Mouse (Mus musculus) E14TG2a.4 (cell line): ENCODE results near the gene Abca3.

Source experiments
- H3K27me3 ChIP-seq: 2 replicates; pipeline ENCODE4 v1.6.1; 2014; ENCODE audit warnings: low read length, control low read depth; ENCODE audit not compliant: insufficient read depth
- H3K36me3 ChIP-seq: 2 replicates; pipeline ENCODE4 v1.6.1; 2014; ENCODE audit warnings: low read length, control low read depth; ENCODE audit not compliant: insufficient read depth
- H3K4me1 ChIP-seq: replicated peaks from 2 replicates; pipeline ENCODE4 v1.6.1; 2014; ENCODE audit warnings: low read depth, low read length, control low read depth
- H3K4me3 ChIP-seq: replicated peaks from 2 replicates; pipeline ENCODE4 v1.5.1; 2014; ENCODE audit warnings: mild to moderate bottlenecking, low read length
- H3K9me3 ChIP-seq: 2 replicates; pipeline ENCODE4 v1.6.1; 2014; ENCODE audit warnings: low read length, control low read depth
- CTCF ChIP-seq: conservative IDR thresholded peaks from 2 replicates; pipeline ENCODE4 v1.5.1; 2014; ENCODE audit warnings: low read length
- NANOG ChIP-seq: IDR thresholded peaks from 2 replicates; pipeline ENCODE4 v1.6.1; 2014; ENCODE audit warnings: borderline replicate concordance, low read length, mixed read lengths
- POU5F1 ChIP-seq: IDR thresholded peaks from 2 replicates; pipeline ENCODE4 v1.6.1; 2014; ENCODE audit warnings: low read length, borderline replicate concordance

The Abca3 gene

GRCm38 (mm10) chr17:24350926-24351759, 607 bp upstream of the Abca3 start, which contains the start of gene Abca17:
TSS of gene Abca17 (minus strand) at chr17:24351068.
- peaks cover 12% of the 10 kb centered on the region for H3K9me3 ChIP-seq
- TF ChIP-seq POU5F1 = no peak
- no peak for TF ChIP-seq NANOG
- TF ChIP-seq CTCF = no peak
- H3K4me3 ChIP-seq = peak within 1 kb of the TSS; percentile 88
- H3K36me3 ChIP-seq = no peaks in the 10 kb centered on the region
- peaks cover 17% of the 10 kb centered on the region for H3K4me1 ChIP-seq
- peaks cover 40% of the 10 kb centered on the region for H3K27me3 ChIP-seq

- peaks cover 17% of the 10 kb centered on the region for H3K4me1 ChIP-seq
- no peaks in the 10 kb centered on the region for H3K36me3 ChIP-seq
- TF ChIP-seq CTCF (no peak), POU5F1 (no peak), NANOG (no peak)
- peaks cover 12% of the 10 kb centered on the region for H3K9me3 ChIP-seq
- peak overlapping the region; percentile 88 for H3K4me3 ChIP-seq
- peaks cover 40% of the 10 kb centered on the region for H3K27me3 ChIP-seq
Measured at GRCm38 (mm10) chr17:24352370-24353194, 832 bp downstream of the Abca3 start.

- peaks cover 12% of the 10 kb centered on the region for H3K9me3 ChIP-seq
- H3K4me1 ChIP-seq = peaks cover 17% of the 10 kb centered on the region
- TF ChIP-seq POU5F1 (no peak), CTCF (no peak), NANOG (no peak)
- H3K4me3 ChIP-seq = no peak overlapping the region
- peaks cover 40% of the 10 kb centered on the region for H3K27me3 ChIP-seq
- no peaks in the 10 kb centered on the region for H3K36me3 ChIP-seq
Measured at GRCm38 (mm10) chr17:24353960-24354359, 2.2 kb downstream of the Abca3 start.

DNA sequence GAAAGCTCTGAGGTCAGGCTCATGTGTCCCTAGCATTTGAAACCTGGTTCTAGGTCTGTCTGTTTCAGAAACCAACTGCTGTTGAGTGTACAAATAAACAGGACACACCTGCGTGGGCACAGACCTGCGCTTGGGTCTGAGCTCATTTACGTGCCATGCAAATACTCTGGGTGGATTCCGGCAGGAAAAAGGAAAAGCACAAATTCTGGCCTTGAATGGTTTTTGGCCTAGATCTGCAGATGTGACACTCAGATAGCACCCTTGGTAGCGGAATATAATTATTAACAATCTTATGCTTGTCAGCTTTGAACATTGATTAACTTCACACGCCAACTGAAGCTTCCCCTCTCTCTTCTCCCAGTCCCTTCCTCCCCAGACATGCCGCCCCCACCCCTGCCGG, 3.5 kb downstream of the Abca3 start:
- no peak overlapping the region for H3K4me3 ChIP-seq
- peaks cover 40% of the 10 kb centered on the region for H3K27me3 ChIP-seq
- H3K9me3 ChIP-seq = peaks cover 12% of the 10 kb centered on the region
- H3K36me3 ChIP-seq = no peaks in the 10 kb centered on the region
- peaks cover 17% of the 10 kb centered on the region for H3K4me1 ChIP-seq
- TF ChIP-seq POU5F1 (no peak), NANOG (no peak), CTCF (no peak)

- TF ChIP-seq POU5F1 (no peak), CTCF (no peak), NANOG (no peak)
- no peaks in the 10 kb centered on the region for H3K36me3 ChIP-seq
Measured at GRCm38 (mm10) chr17:24359006-24359405, 7.3 kb downstream of the Abca3 start.

GRCm38 (mm10) chr17:24359903-24360302, 8.2 kb downstream of the Abca3 start:
- Histone ChIP-seq H3K4me3 (no peak overlapping the region), H3K27me3 (no peaks in the 10 kb centered on the region), H3K4me1 (peaks cover 6% of the 10 kb centered on the region), H3K36me3 (no peaks in the 10 kb centered on the region), H3K9me3 (no peaks in the 10 kb centered on the region)
- TF ChIP-seq POU5F1 = no peak
- TF ChIP-seq CTCF = no peak
- TF ChIP-seq NANOG = no peak

More at GRCm38 (mm10) chr17:24359006-24359405, 7.3 kb downstream of the Abca3 start:
- Histone ChIP-seq H3K9me3 (no peaks in the 10 kb centered on the region), H3K4me1 (peaks cover 6% of the 10 kb centered on the region), H3K4me3 (no peak overlapping the region), H3K27me3 (peaks cover 6% of the 10 kb centered on the region)

DNA sequence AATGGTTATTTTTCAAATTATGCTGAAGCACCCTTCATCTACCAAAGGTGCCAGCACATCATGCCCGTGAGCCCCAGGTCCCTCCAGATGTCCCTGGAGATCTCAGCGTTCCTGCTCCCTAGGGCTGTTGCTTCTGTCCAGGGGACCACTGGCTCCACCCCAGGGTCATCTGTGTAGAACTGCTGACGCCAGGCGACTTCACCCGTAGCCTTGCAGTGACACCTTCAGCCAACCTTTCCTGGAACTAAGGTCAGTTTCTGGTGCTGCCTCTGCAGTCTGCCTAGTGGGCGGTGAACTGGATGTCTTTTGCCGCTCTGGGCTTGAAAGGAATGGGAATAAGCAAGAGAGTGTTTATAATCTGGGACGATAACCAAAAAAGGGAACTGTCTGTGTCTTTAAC, 9.1 kb downstream of the Abca3 start:
- TF ChIP-seq POU5F1 (no peak), NANOG (no peak), CTCF (no peak)
- no peaks in the 10 kb centered on the region for H3K9me3 ChIP-seq
- H3K4me3 ChIP-seq = no peak overlapping the region
- no peaks in the 10 kb centered on the region for H3K27me3 ChIP-seq
- H3K4me1 ChIP-seq = peaks cover 6% of the 10 kb centered on the region
- H3K36me3 ChIP-seq = no peaks in the 10 kb centered on the region

DNA sequence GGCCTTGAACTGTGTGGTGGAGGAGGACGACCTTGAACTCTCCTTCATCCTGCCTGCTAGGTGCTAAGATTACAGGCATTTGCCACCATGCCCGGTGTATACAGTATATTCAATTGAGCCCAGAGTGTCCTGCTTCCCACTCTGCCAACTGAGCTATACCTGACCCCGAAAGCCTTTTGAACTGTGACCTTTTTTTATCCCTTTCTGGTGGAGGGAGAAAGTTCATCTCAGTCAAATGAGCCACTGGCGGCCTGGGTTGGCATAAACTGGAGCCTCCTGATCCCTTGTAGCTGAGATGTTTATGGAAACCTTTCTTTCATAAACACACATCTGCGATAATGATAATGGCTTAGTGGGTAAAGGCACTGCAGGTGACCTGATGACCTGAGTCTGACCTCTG, 9.5 kb downstream of the Abca3 start:
- TF ChIP-seq CTCF (no peak), NANOG (no peak), POU5F1 (no peak)
- Histone ChIP-seq H3K27me3 (no peaks in the 10 kb centered on the region), H3K9me3 (no peaks in the 10 kb centered on the region)

More for the DNA sequence above, 9.5 kb downstream of the Abca3 start:
- peaks cover 6% of the 10 kb centered on the region for H3K4me1 ChIP-seq
- no peaks in the 10 kb centered on the region for H3K36me3 ChIP-seq
- no peak overlapping the region for H3K4me3 ChIP-seq
